Mouse (Mus musculus): ENCODE measurements at regions not wholly inside any gene's neighbourhood (a gene's known extent, or its start where the extent isn't known, plus 50 kb on each side); places are given as distances from the start of the nearest gene placed in this dataset.
A peak's percentile ranks its signal among the peaks of the same experiment; 100 is the strongest.

GRCm38 (mm10) chr16:50673339-50673738, 82.4 kb upstream of the Ccdc54 start:
- Histone ChIP-seq H3K27me3 (ENCODE audit: control insufficient read depth in 1 of 2, insufficient read depth in 2 of 2, low read length in 2 of 2) (0 out of 4 replicates have a peak, but pooled peaks cover 0 to 2% of the 10 kb centered on the region in 2 experiments), H3K27ac (ENCODE audit: control insufficient read depth, low read depth, low read length) (no peak overlapping the region), H3K4me1 (ENCODE audit: control insufficient read depth in 1 of 2, insufficient read depth in 2 of 2, low read length in 2 of 2) (no peaks in the 10 kb centered on the region), H3K36me3 (ENCODE audit: control insufficient read depth in 1 of 2, insufficient read depth in 2 of 2, low read length in 2 of 2) (no peaks in the 10 kb centered on the region; a peak in 1 of 4 replicates), H3K4me3 (ENCODE audit: control insufficient read depth in 1 of 2, insufficient read depth in 1 of 2, low read depth in 2 of 2, low read length in 2 of 2) (no peak overlapping the region), H3K79me2 (ENCODE audit: control insufficient read depth, insufficient read depth, low read length, poor library complexity) (no peaks in the 10 kb centered on the region), H3K9me3 (replicated peaks; ENCODE audit: insufficient read depth, low read length) (no peaks in the 10 kb centered on the region), H3K9ac (ENCODE audit: control insufficient read depth, low read depth, low read length, poor library complexity, severe bottlenecking) (no peak overlapping the region)
- no peak for DNase-seq (ENCODE audit: low read depth, low spot score)
- TF ChIP-seq USF2 (IDR thresholded peaks at IDR 0.05; ENCODE audit: borderline replicate concordance in 1 of 2, insufficient read depth in 1 of 2, low read depth in 1 of 2, low read length in 2 of 2) (no peak), KAT2A (conservative IDR thresholded peaks at IDR 0.05; ENCODE audit: low read depth, low read length) (no peak), MXI1 (IDR thresholded peaks at IDR 0.05; ENCODE audit: low read depth, low read length) (no peak), RAD21 (IDR thresholded peaks at IDR 0.05; ENCODE audit: low read depth, low read length) (no peak), SMC3 (IDR thresholded peaks at IDR 0.05; ENCODE audit: low read depth, low read length) (no peak), POLR2A (IDR thresholded peaks at IDR 0.05; ENCODE audit: control insufficient read depth in 1 of 2, insufficient read depth in 1 of 2, low read depth in 1 of 2, low read length in 2 of 2, poor library complexity in 1 of 2) (no peak), CHD2 (IDR thresholded peaks at IDR 0.05; ENCODE audit: low read length) (no peak), RCOR1 (IDR thresholded peaks at IDR 0.05; ENCODE audit: low read depth, low read length) (no peak), POLR2AphosphoS2 (IDR thresholded peaks at IDR 0.05; ENCODE audit: low read length) (no peak), NELFE (IDR thresholded peaks at IDR 0.05; ENCODE audit: low read depth, low read length) (no peak), MAFK (IDR thresholded peaks at IDR 0.05; ENCODE audit: borderline replicate concordance, low read depth, low read length) (no peak), JUND (IDR thresholded peaks at IDR 0.05; ENCODE audit: low read depth, low read length) (no peak), TCF12 (IDR thresholded peaks at IDR 0.05; ENCODE audit: low read depth, low read length) (no peak), MAZ (IDR thresholded peaks at IDR 0.05; ENCODE audit: low read depth, low read length) (no peak), ZMIZ1 (IDR thresholded peaks at IDR 0.05; ENCODE audit: low read depth, low read length) (no peak)

GRCm38 (mm10) chr16:50672713-50673112, 81.8 kb upstream of the Ccdc54 start:
- no peaks in the 10 kb centered on the region for H3K9me3 ChIP-seq (replicated peaks; ENCODE audit: insufficient read depth, low read length)
- peak in 1 of 3 experiments; percentile 24; a peak in 2 of 6 replicates for TF ChIP-seq CTCF (IDR thresholded peaks at IDR 0.05 in 2 of 3, conservative IDR thresholded peaks at IDR 0.05 in 1 of 3; ENCODE audit: control insufficient read depth in 1 of 3, insufficient read depth in 1 of 3, low read depth in 2 of 3, low read length in 3 of 3, poor library complexity in 1 of 3, severe bottlenecking in 1 of 3)
- TF ChIP-seq E2F4 (IDR thresholded peaks at IDR 0.05; ENCODE audit: borderline replicate concordance, low read depth, low read length) = no peak
- no peak for TF ChIP-seq ZKSCAN1 (IDR thresholded peaks at IDR 0.05; ENCODE audit: low read depth, low read length)
- no peak for TF ChIP-seq NRF1 (IDR thresholded peaks at IDR 0.05; ENCODE audit: insufficient read depth, low read depth, low read length, poor library complexity, severe bottlenecking)
- TF ChIP-seq SMC3 (IDR thresholded peaks at IDR 0.05; ENCODE audit: low read depth, low read length) = peak; percentile 20; the same call in 1 of the 2 replicates
- TF ChIP-seq MYB (IDR thresholded peaks at IDR 0.05; ENCODE audit: low read depth, low read length) = no peak

More at GRCm38 (mm10) chr16:50672713-50673112, 81.8 kb upstream of the Ccdc54 start:
- Histone ChIP-seq H3K36me3 (ENCODE audit: control insufficient read depth in 1 of 2, insufficient read depth in 2 of 2, low read length in 2 of 2) (no peaks in the 10 kb centered on the region; a peak in 1 of 4 replicates), H3K27ac (ENCODE audit: control insufficient read depth, low read depth, low read length) (no peak overlapping the region), H3K4me3 (ENCODE audit: control insufficient read depth in 1 of 2, insufficient read depth in 1 of 2, low read depth in 2 of 2, low read length in 2 of 2) (no peak overlapping the region), H3K9ac (ENCODE audit: control insufficient read depth, low read depth, low read length, poor library complexity, severe bottlenecking) (no peak overlapping the region), H3K79me2 (ENCODE audit: control insufficient read depth, insufficient read depth, low read length, poor library complexity) (no peaks in the 10 kb centered on the region), H3K27me3 (ENCODE audit: control insufficient read depth in 1 of 2, insufficient read depth in 2 of 2, low read length in 2 of 2) (0 out of 4 replicates have a peak, but pooled peaks cover 0 to 2% of the 10 kb centered on the region in 2 experiments), H3K4me1 (ENCODE audit: control insufficient read depth in 1 of 2, insufficient read depth in 2 of 2, low read length in 2 of 2) (no peaks in the 10 kb centered on the region)
- no peak for DNase-seq (ENCODE audit: low read depth, low spot score)

Measured in MEL (cell line).